Mouse (Mus musculus) forebrain, postnatal 0 days (tissue): ENCODE measurements at regions not wholly inside any gene's neighbourhood (a gene's known extent, or its start where the extent isn't known, plus 50 kb on each side); places are given as distances from the start of the nearest gene placed in this dataset.

Experiments
- ATAC-seq: fragments of 200-750 bp; cut with Nextera tagmentation; 2 replicates; pipeline ENCODE4 v1.8.0; 2017; ENCODE audit warnings: mild to moderate bottlenecking, moderate library complexity
- DNase-seq: peaks from one replicate; pipeline ENCODE4 v3.0.0-alpha.2; 2015
- H3K27ac ChIP-seq: fragments of 300-500 bp; sonication (generic); 2 replicates; pipeline ENCODE4 v1.5.1; 2014; ENCODE audit warnings: low read depth, mild to moderate bottlenecking, antibody characterized with exemption, low read length, moderate library complexity, mixed read lengths
- H3K27me3 ChIP-seq: fragments of 300-500 bp; sonication (generic); 2 replicates; pipeline ENCODE4 v1.6.1; 2014; ENCODE audit warnings: mild to moderate bottlenecking, low read length, mixed read lengths; ENCODE audit not compliant: insufficient read depth
- H3K36me3 ChIP-seq: fragments of 300-500 bp; sonication (generic); 2 replicates; pipeline ENCODE4 v1.6.1; 2014; ENCODE audit warnings: mild to moderate bottlenecking, moderate library complexity; ENCODE audit not compliant: insufficient read depth
- H3K4me1 ChIP-seq: fragments of 300-500 bp; sonication (generic); 2 replicates; pipeline ENCODE4 v1.6.1; 2014; ENCODE audit warnings: antibody characterized with exemption; ENCODE audit not compliant: insufficient read depth
- H3K4me2 ChIP-seq: fragments of 300-500 bp; sonication (generic); 2 replicates; pipeline ENCODE4 v1.6.1; 2014; ENCODE audit warnings: low read depth, mild to moderate bottlenecking, moderate library complexity
- H3K4me3 ChIP-seq: fragments of 300-500 bp; sonication (generic); 2 replicates; pipeline ENCODE4 v1.5.1; 2014; ENCODE audit warnings: low read depth, low read length, mixed read lengths
- H3K9ac ChIP-seq: fragments of 300-500 bp; sonication (generic); 2 replicates; pipeline ENCODE4 v1.6.1; 2014; ENCODE audit warnings: mild to moderate bottlenecking
- H3K9me3 ChIP-seq: fragments of 300-500 bp; sonication (generic); 2 replicates; pipeline ENCODE4 v1.6.1; 2016; ENCODE audit warnings: low read length
- CTCF ChIP-seq: sonication (generic); IDR thresholded peaks from 2 replicates; pipeline ENCODE4 v1.5.1; 2016; ENCODE audit warnings: antibody characterized with exemption, control low read depth, low read depth
- WGBS: fragments of 180-500 bp; shearing (Covaris S2); extraction: QIAGEN DNeasy Blood & Tissue Kit; methylation state at CpG from one replicate; pipeline ENCODE4 v1.1.7; 2014; 5-methylcytosine and 5-hydroxymethylcytosine counted together

- Histone ChIP-seq H3K4me1 (no peaks in the 10 kb centered on the region), H3K9ac (no peak overlapping the region), H3K9me3 (no peaks in the 10 kb centered on the region), H3K4me3 (no peak overlapping the region), H3K4me2 (no peak overlapping the region), H3K27ac (no peak overlapping the region), H3K27me3 (no peaks in the 10 kb centered on the region), H3K36me3 (no peaks in the 10 kb centered on the region)
- peak; percentile 76 for DNase-seq
- TF ChIP-seq CTCF = peak; percentile 38; the same call in 1 of the 2 replicates
- ATAC-seq = peak; percentile 94
- WGBS = 28% methylated on average over 13 of the region's 13 CpGs
Observed at GRCm38 (mm10) chr4:53263776-53264175, 104.1 kb upstream of the Abca1 start.

DNA sequence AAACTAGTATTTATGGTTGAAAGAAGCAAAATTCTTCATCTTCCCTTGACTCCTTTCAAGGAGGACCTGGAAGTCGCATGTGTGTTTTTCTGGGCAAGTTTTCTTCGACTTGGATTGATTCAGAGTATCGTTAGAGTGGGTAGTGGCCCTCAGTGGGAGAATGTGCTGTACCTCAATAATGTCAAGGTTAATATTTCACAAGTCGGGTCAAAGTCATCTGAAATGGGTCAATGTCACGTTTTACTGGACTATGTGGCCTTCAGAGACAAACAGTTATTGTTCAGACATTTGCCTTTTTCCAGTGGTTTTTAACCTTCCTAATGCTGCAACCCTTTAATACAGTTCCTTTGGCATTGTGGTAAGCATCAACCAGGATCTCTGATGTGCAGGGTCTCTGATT is 102.8 kb upstream of the Abca1 start:
- Histone ChIP-seq H3K36me3 (no peaks in the 10 kb centered on the region), H3K4me3 (no peak overlapping the region), H3K4me2 (no peak overlapping the region), H3K4me1 (no peaks in the 10 kb centered on the region), H3K27me3 (no peaks in the 10 kb centered on the region), H3K9ac (no peak overlapping the region), H3K9me3 (no peaks in the 10 kb centered on the region), H3K27ac (no peak overlapping the region)
- TF ChIP-seq CTCF = no peak
- WGBS = 89% methylated on average over 5 of the region's 5 CpGs
- ATAC-seq (no peak), DNase-seq (no peak)

DNA sequence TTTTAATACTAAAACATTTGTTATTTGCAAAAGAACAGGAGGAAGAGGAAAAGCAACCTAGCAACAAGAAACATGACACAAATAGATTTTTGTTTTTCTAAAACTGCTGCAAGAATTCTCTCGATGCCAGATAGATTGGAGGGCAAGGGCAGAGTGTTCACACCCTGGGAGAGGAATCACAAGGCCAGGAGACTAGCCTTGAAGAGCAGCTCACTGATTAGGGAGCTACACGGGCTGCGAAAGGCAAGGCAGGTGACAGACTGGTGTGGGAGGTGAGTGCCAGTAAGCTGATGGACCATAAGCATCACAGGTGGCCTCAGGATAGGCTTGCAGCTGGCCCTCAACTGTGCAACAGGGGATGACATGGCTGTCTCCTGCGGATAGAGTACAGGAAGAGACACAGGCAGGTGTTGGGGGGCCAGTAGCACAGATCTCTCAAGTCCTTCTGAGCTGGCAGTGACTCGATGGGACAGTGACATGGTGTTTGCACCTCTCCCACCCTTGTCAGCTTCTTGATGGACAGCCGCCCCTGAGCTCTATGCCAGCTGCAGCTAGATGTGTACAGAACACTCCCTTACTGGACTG is 102.0 kb upstream of the Abca1 start:
- H3K36me3 ChIP-seq = no peaks in the 10 kb centered on the region
- H3K4me1 ChIP-seq = no peaks in the 10 kb centered on the region
- H3K4me2 ChIP-seq = no peak overlapping the region
- ATAC-seq (no peak), DNase-seq (no peak)
- no peaks in the 10 kb centered on the region for H3K27me3 ChIP-seq
- 81% methylated on average over 6 of the region's 6 CpGs for WGBS
- H3K4me3 ChIP-seq = no peak overlapping the region
- H3K9me3 ChIP-seq = no peaks in the 10 kb centered on the region
- TF ChIP-seq CTCF = no peak
- H3K9ac ChIP-seq = no peak overlapping the region
- H3K27ac ChIP-seq = no peak overlapping the region

DNA sequence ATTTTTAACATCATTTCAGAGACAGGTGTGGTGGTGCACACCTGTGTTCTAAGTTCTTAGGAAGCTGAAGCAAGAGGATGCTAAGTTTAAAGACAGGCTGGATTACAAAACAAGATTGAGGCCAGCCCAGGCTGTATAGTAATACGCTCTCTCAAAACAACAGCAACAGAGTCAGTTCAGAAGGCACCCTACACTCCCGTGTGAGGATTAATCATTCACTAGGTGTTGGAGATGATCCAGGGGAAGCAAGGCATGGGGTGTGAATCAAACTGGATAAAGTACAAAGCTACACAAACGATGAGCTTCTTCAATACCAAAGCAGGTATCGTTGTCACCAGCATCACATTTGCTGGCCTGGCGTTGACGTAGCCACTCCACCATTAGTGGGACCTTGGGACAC is 99.3 kb upstream of the Abca1 start:
- ATAC-seq (no peak), DNase-seq (no peak)
- 92% methylated on average over 6 of the region's 6 CpGs for WGBS
- no peak overlapping the region for H3K9ac ChIP-seq
- H3K27me3 ChIP-seq = no peaks in the 10 kb centered on the region
- no peak overlapping the region for H3K4me3 ChIP-seq
- H3K27ac ChIP-seq = no peak overlapping the region
- H3K36me3 ChIP-seq = no peaks in the 10 kb centered on the region
- H3K4me2 ChIP-seq = no peak overlapping the region
- TF ChIP-seq CTCF = no peak
- H3K4me1 ChIP-seq = peaks cover 7% of the 10 kb centered on the region; the same call in 1 of the 2 replicates
- H3K9me3 ChIP-seq = no peaks in the 10 kb centered on the region

DNA sequence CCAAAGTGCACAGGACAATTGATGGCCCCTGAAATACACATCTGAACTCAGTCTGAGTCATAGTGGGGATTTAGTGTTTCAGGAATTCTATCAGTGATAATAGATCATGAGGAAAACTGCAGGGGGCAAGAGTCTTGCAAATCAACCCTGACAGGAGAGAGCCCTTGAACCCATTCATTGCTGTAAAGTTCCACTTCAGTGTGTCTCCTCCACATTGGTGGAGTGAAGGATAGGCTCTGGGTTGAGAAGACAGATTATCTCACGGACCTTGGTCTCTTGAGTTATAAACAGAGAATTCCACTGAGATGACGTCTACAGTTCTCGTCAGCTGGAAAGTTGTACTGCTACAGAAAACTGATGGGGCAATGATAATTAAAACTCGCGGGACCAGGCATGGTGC is 97.3 kb upstream of the Abca1 start:
- H3K4me3 ChIP-seq = no peak overlapping the region
- WGBS = 90% methylated on average over 5 of the region's 5 CpGs
- no peak overlapping the region for H3K4me2 ChIP-seq
- H3K27ac ChIP-seq = no peak overlapping the region
- TF ChIP-seq CTCF = no peak
- no peaks in the 10 kb centered on the region for H3K36me3 ChIP-seq
- ATAC-seq (no peak), DNase-seq (no peak)
- H3K9ac ChIP-seq = no peak overlapping the region
- peaks cover 14% of the 10 kb centered on the region; the same call in 1 of the 2 replicates for H3K4me1 ChIP-seq
- H3K9me3 ChIP-seq = no peaks in the 10 kb centered on the region
- no peaks in the 10 kb centered on the region for H3K27me3 ChIP-seq

DNA sequence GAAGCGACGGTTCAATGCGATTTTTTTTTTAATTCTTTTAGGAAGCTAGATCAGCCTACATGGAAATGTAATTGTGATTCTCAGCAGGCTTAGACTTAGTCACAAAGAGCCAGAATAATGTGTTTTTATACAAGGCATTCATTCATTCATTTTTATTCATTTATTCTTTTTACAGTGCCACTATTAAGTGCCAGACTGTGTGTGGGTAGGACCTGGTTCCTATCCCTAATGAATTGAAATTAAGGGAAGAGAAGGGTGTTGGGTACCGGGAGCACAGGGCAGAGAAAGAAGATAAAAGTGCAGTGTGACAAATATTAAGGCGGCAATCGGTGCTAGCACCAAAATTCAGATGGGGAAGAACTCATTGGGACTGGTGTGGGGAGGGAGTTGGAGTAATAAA is 94.8 kb upstream of the Abca1 start:
- peaks cover 14% of the 10 kb centered on the region; the same call in 1 of the 2 replicates for H3K4me1 ChIP-seq
- H3K27me3 ChIP-seq = no peaks in the 10 kb centered on the region
- H3K4me3 ChIP-seq = no peak overlapping the region
- H3K4me2 ChIP-seq = no peak overlapping the region
- no peaks in the 10 kb centered on the region for H3K36me3 ChIP-seq
- ATAC-seq (peak; percentile 7; the same call in 1 of the 2 replicates), DNase-seq (no peak)
- H3K9me3 ChIP-seq = no peaks in the 10 kb centered on the region
- no peak overlapping the region for H3K9ac ChIP-seq
- TF ChIP-seq CTCF = no peak
- H3K27ac ChIP-seq = peak overlapping the region; percentile 54; the same call in 1 of the 2 replicates
- WGBS = 29% methylated on average over 6 of the region's 6 CpGs

DNA sequence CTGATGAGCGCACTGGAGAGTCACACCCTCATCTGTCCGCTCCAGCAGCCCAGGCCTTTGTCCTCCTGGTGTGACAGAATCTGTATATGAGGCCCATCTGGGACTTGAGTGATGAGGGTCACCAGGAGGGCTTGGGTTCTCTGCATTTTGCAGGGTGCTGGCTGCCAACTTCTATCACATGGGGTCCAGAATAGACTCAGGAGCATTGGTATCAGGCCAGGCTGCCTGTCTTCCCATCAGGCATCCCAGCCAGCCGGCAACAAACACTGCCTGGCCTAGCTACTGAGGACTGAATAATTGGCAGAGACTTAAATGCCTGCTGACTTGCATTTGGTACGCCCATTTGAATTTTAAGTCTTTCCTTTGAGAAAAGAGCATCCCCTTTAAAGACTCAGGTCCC is 94.0 kb upstream of the Abca1 start:
- 18% methylated on average over 4 of the region's 4 CpGs for WGBS
- Histone ChIP-seq H3K36me3 (no peaks in the 10 kb centered on the region), H3K27ac (peak overlapping the region; percentile 54; the same call in 1 of the 2 replicates), H3K9me3 (no peaks in the 10 kb centered on the region), H3K9ac (no peak overlapping the region), H3K27me3 (no peaks in the 10 kb centered on the region), H3K4me2 (no peak overlapping the region), H3K4me3 (no peak overlapping the region), H3K4me1 (peaks cover 14% of the 10 kb centered on the region; the same call in 1 of the 2 replicates)
- peak; percentile 95 for ATAC-seq
- no peak for TF ChIP-seq CTCF
- DNase-seq = peak; percentile 77
